Mouse (Mus musculus) bone marrow macrophage, adult 2 months (primary cell): ENCODE data around the gene Fam198b. TPM values are rescaled to one million over a fixed set of nuclear protein-coding genes. Genes with fewer than 3 reads are reported as not detected.

Experiments used
- H3K27ac ChIP-seq: 2 replicates; pipeline ENCODE4 v1.5.1; 2012; ENCODE audit warnings: low read depth, low read length; ENCODE audit not compliant: insufficient read depth
- H3K4me1 ChIP-seq: 2 replicates; pipeline ENCODE4 v1.6.1; 2012; ENCODE audit warnings: low read length; ENCODE audit not compliant: control insufficient read depth, insufficient read depth
- H3K4me3 ChIP-seq: 2 replicates; pipeline ENCODE4 v1.5.1; 2012; ENCODE audit warnings: mild to moderate bottlenecking, low read length, moderate library complexity; ENCODE audit not compliant: insufficient read depth
- CTCF ChIP-seq: IDR thresholded peaks from 2 replicates; pipeline ENCODE4 v1.5.1; 2012; ENCODE audit warnings: low read depth, mild to moderate bottlenecking, low read length, moderate library complexity
- POLR2A ChIP-seq: IDR thresholded peaks from 2 replicates; pipeline ENCODE4 v1.6.1; 2012; ENCODE audit warnings: mild to moderate bottlenecking, low read depth, low read length, borderline replicate concordance
- polyA plus RNA-seq: library from polyadenylated mRNA; stranded (reverse); fragments of >200 nt; gene quantifications from 2 replicates; pipeline ENCODE4 v1.2.4, GENCODE M21; 2012; ENCODE audit not compliant: missing spikeins, insufficient read depth, insufficient read length

Gene Fam198b
- polyA plus RNA-seq, 1 experiment: 6.0 TPM

DNA sequence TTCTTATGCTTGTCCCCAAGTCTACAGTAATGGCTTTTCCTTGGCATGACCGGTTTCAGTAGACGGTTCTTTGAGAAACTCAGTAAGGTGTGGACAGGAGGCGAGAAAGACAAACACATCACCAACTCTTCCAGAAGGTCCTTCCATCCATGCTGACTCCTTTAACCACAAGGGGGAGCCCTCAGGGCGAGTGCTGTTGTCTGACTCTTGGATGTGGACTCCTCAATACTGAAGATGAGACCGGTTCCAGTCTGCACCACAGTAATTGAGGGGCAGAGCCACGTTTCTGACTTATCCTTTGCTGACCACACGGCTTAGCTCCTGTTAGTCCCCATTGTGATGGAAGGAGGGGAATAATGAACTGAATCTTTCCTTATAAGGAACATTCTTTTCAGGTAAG, 1.2 kb upstream of the Fam198b start:
- TF ChIP-seq POLR2A (no peak), CTCF (peak; percentile 56)
- Histone ChIP-seq H3K4me3 (no peak overlapping the region), H3K27ac (no peak overlapping the region), H3K4me1 (no peaks in the 10 kb centered on the region)

GRCm38 (mm10) chr3:79884761-79885189, 442 bp downstream of the Fam198b start:
- Histone ChIP-seq H3K4me1 (no peaks in the 10 kb centered on the region), H3K27ac (peak overlapping the region; percentile 40; the same call in 1 of the 2 replicates), H3K4me3 (no peak overlapping the region)
- no peak for TF ChIP-seq POLR2A
- peak; percentile 39; the same call in 1 of the 2 replicates for TF ChIP-seq CTCF

- Histone ChIP-seq H3K4me1 (no peaks in the 10 kb centered on the region), H3K4me3 (peak overlapping the region; percentile 60), H3K27ac (peak overlapping the region; percentile 67)
- TF ChIP-seq POLR2A (no peak), CTCF (no peak)
Measured at GRCm38 (mm10) chr3:79885686-79886356, 1.5 kb downstream of the Fam198b start.

GRCm38 (mm10) chr3:79886357-79887091, 2.2 kb downstream of the Fam198b start:
- Histone ChIP-seq H3K27ac (peak overlapping the region; percentile 67), H3K4me3 (peak overlapping the region; percentile 60)
- TF ChIP-seq POLR2A: no peak
- peak; percentile 85 for TF ChIP-seq CTCF

DNA sequence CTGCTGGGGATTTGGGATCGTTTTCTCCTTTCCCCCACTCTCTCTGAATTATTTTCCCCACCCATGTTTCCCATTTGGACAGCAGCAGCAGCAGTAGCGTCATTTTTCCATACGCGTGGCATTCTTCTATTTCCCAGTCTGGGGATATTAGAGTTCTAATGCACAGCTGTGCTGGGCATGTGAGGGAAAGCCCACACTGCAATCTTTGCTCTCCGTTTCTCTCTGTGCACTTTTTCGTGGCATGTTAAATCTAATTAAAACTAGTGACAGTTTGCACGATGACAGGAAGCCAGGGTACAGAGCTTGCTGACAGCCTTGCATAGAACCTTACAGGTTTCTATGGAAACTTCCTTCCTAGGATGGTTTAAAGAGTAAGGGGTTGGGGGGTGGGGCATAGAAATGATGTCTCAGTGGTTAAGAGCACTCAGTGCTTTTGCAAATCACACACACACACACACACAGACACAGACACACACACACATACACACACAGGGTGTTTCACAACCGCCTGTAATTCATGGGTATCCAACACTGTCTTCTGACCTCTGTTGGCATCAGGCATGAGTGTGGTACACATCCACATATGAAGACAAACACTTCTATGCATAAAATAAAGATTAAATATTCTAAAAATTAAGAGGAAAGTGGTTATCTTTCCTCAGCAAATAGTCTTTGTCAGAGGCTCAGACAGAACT, 3.0 kb downstream of the Fam198b start:
- Histone ChIP-seq H3K4me3 (no peak overlapping the region), H3K4me1 (no peaks in the 10 kb centered on the region), H3K27ac (no peak overlapping the region)
- TF ChIP-seq CTCF (no peak), POLR2A (no peak)

More at GRCm38 (mm10) chr3:79886357-79887091, 2.2 kb downstream of the Fam198b start:
- H3K4me1 ChIP-seq: no peaks in the 10 kb centered on the region

GRCm38 (mm10) chr3:79887966-79888365, 3.6 kb downstream of the Fam198b start:
- no peak overlapping the region for H3K27ac ChIP-seq
- TF ChIP-seq POLR2A: no peak
- no peak for TF ChIP-seq CTCF
- H3K4me3 ChIP-seq: no peak overlapping the region

GRCm38 (mm10) chr3:79897534-79898370, 13.4 kb downstream of the Fam198b start:
- TF ChIP-seq POLR2A (no peak), CTCF (no peak)
- no peak overlapping the region for H3K4me3 ChIP-seq
- no peak overlapping the region for H3K27ac ChIP-seq
- H3K4me1 ChIP-seq: peaks cover 25% of the 10 kb centered on the region

More at GRCm38 (mm10) chr3:79887966-79888365, 3.6 kb downstream of the Fam198b start:
- no peaks in the 10 kb centered on the region for H3K4me1 ChIP-seq

- Histone ChIP-seq H3K27ac (no peak overlapping the region), H3K4me3 (no peak overlapping the region), H3K4me1 (peaks cover 25% of the 10 kb centered on the region)
- TF ChIP-seq POLR2A: no peak
- no peak for TF ChIP-seq CTCF
Measured at GRCm38 (mm10) chr3:79898514-79898913, 14.2 kb downstream of the Fam198b start.

GRCm38 (mm10) chr3:79899906-79900305, 15.6 kb downstream of the Fam198b start:
- Histone ChIP-seq H3K27ac (no peak overlapping the region), H3K4me3 (no peak overlapping the region), H3K4me1 (peaks cover 25% of the 10 kb centered on the region)
- TF ChIP-seq POLR2A (no peak), CTCF (no peak)
